Mouse (Mus musculus): ENCODE measurements around the gene Kcnma1. TPM values are rescaled to one million over a fixed set of nuclear protein-coding genes. Genes with fewer than 3 reads are reported as not detected.

Gene Kcnma1
- polyA plus RNA-seq, 1 experiment from 2014 or later: 7.8 TPM

- Histone ChIP-seq H3K9me3 (no peaks in the 10 kb centered on the region), H3K9ac (no peak overlapping the region), H3K27ac (no peak overlapping the region), H3K4me3 (no peak overlapping the region), H3K36me3 (no peaks in the 10 kb centered on the region), H3K27me3 (no peaks in the 10 kb centered on the region), H3K4me1 (no peaks in the 10 kb centered on the region), H3K4me2 (no peak overlapping the region)
- ATAC-seq (ENCODE audit: insufficient number of reproducible peaks, low FRiP score, low TSS enrichment, low read depth): no peak
- WGBS: 79% methylated on average over 4 of the region's 4 CpGs
These were observed 167.6 kb downstream of the Kcnma1 start for GRCm38 (mm10) chr14:23846706-23847105.

- 68% methylated on average over 3 of the region's 3 CpGs for WGBS
- Histone ChIP-seq H3K4me3 (no peak overlapping the region), H3K4me2 (no peak overlapping the region), H3K27me3 (no peaks in the 10 kb centered on the region), H3K36me3 (no peaks in the 10 kb centered on the region), H3K27ac (no peak overlapping the region), H3K9ac (no peak overlapping the region), H3K9me3 (no peaks in the 10 kb centered on the region), H3K4me1 (no peaks in the 10 kb centered on the region)
- ATAC-seq (ENCODE audit: insufficient number of reproducible peaks, low FRiP score, low TSS enrichment, low read depth): no peak
These were observed 172.3 kb downstream of the Kcnma1 start for GRCm38 (mm10) chr14:23842025-23842424.

GRCm38 (mm10) chr14:23839613-23840012, 174.7 kb downstream of the Kcnma1 start:
- H3K36me3 ChIP-seq: no peaks in the 10 kb centered on the region
- H3K4me2 ChIP-seq: no peak overlapping the region
- no peaks in the 10 kb centered on the region for H3K9me3 ChIP-seq
- no peaks in the 10 kb centered on the region for H3K27me3 ChIP-seq
- H3K9ac ChIP-seq: no peak overlapping the region
- H3K4me3 ChIP-seq: no peak overlapping the region
- no peaks in the 10 kb centered on the region for H3K4me1 ChIP-seq
- no peak overlapping the region for H3K27ac ChIP-seq
- ATAC-seq (ENCODE audit: insufficient number of reproducible peaks, low FRiP score, low TSS enrichment, low read depth): no peak
- WGBS: 71% methylated on average over 5 of the region's 5 CpGs

GRCm38 (mm10) chr14:23835387-23836111, 178.7 kb downstream of the Kcnma1 start:
- 44% methylated on average over 10 of the region's 10 CpGs for WGBS
- Histone ChIP-seq H3K9me3 (no peaks in the 10 kb centered on the region), H3K27ac (no peak overlapping the region), H3K36me3 (no peaks in the 10 kb centered on the region), H3K4me2 (no peak overlapping the region), H3K4me1 (no peaks in the 10 kb centered on the region), H3K4me3 (no peak overlapping the region), H3K9ac (no peak overlapping the region), H3K27me3 (no peaks in the 10 kb centered on the region)
- ATAC-seq (ENCODE audit: insufficient number of reproducible peaks, low FRiP score, low TSS enrichment, low read depth): no peak

GRCm38 (mm10) chr14:23831284-23831683, 183.0 kb downstream of the Kcnma1 start:
- no peak overlapping the region for H3K4me3 ChIP-seq
- WGBS: 64% methylated on average over 5 of the region's 5 CpGs
- no peak overlapping the region for H3K4me2 ChIP-seq
- no peak for ATAC-seq (ENCODE audit: insufficient number of reproducible peaks, low FRiP score, low TSS enrichment, low read depth)
- H3K27ac ChIP-seq: no peak overlapping the region
- H3K36me3 ChIP-seq: no peaks in the 10 kb centered on the region
- H3K4me1 ChIP-seq: no peaks in the 10 kb centered on the region
- H3K9ac ChIP-seq: no peak overlapping the region
- no peaks in the 10 kb centered on the region for H3K9me3 ChIP-seq
- H3K27me3 ChIP-seq: no peaks in the 10 kb centered on the region

GRCm38 (mm10) chr14:23830316-23830715, 184.0 kb downstream of the Kcnma1 start:
- no peak for ATAC-seq (ENCODE audit: insufficient number of reproducible peaks, low FRiP score, low TSS enrichment, low read depth)
- Histone ChIP-seq H3K4me3 (no peak overlapping the region), H3K27ac (no peak overlapping the region), H3K9me3 (no peaks in the 10 kb centered on the region), H3K4me1 (no peaks in the 10 kb centered on the region), H3K9ac (no peak overlapping the region), H3K36me3 (no peaks in the 10 kb centered on the region), H3K27me3 (no peaks in the 10 kb centered on the region), H3K4me2 (no peak overlapping the region)
- whole genome bisulfite sequencing: 30% methylated on average over 4 of the region's 4 CpGs

- Histone ChIP-seq H3K27ac (no peak overlapping the region), H3K4me3 (no peak overlapping the region), H3K9me3 (no peaks in the 10 kb centered on the region), H3K36me3 (no peaks in the 10 kb centered on the region), H3K4me1 (no peaks in the 10 kb centered on the region), H3K4me2 (no peak overlapping the region), H3K27me3 (no peaks in the 10 kb centered on the region), H3K9ac (no peak overlapping the region)
- WGBS: 88% methylated on average over 3 of the region's 3 CpGs
- ATAC-seq (ENCODE audit: insufficient number of reproducible peaks, low FRiP score, low TSS enrichment, low read depth): no peak
These were observed 185.5 kb downstream of the Kcnma1 start for GRCm38 (mm10) chr14:23828711-23829320.

- Histone ChIP-seq H3K4me3 (no peak overlapping the region), H3K9me3 (no peaks in the 10 kb centered on the region), H3K27me3 (no peaks in the 10 kb centered on the region), H3K4me1 (no peaks in the 10 kb centered on the region), H3K27ac (no peak overlapping the region), H3K4me2 (no peak overlapping the region), H3K36me3 (no peaks in the 10 kb centered on the region), H3K9ac (no peak overlapping the region)
- ATAC-seq (ENCODE audit: insufficient number of reproducible peaks, low FRiP score, low TSS enrichment, low read depth): no peak
- WGBS: 68% methylated on average over 2 of the region's 2 CpGs
These were observed 189.4 kb downstream of the Kcnma1 start for GRCm38 (mm10) chr14:23824937-23825336.

- Histone ChIP-seq H3K4me3 (no peak overlapping the region), H3K4me2 (no peak overlapping the region), H3K4me1 (no peaks in the 10 kb centered on the region), H3K9ac (no peak overlapping the region), H3K36me3 (no peaks in the 10 kb centered on the region), H3K27me3 (no peaks in the 10 kb centered on the region), H3K27ac (no peak overlapping the region), H3K9me3 (no peaks in the 10 kb centered on the region)
- ATAC-seq (ENCODE audit: insufficient number of reproducible peaks, low FRiP score, low TSS enrichment, low read depth): no peak
- WGBS: 57% methylated on average over 4 of the region's 4 CpGs
These were observed 190.0 kb downstream of the Kcnma1 start for GRCm38 (mm10) chr14:23824267-23824666.

- Histone ChIP-seq H3K4me1 (no peaks in the 10 kb centered on the region), H3K4me3 (no peak overlapping the region), H3K27ac (no peak overlapping the region), H3K36me3 (no peaks in the 10 kb centered on the region), H3K9ac (no peak overlapping the region), H3K9me3 (no peaks in the 10 kb centered on the region), H3K4me2 (no peak overlapping the region), H3K27me3 (no peaks in the 10 kb centered on the region)
- ATAC-seq (ENCODE audit: insufficient number of reproducible peaks, low FRiP score, low TSS enrichment, low read depth): no peak
- WGBS: 92% methylated on average over 3 of the region's 3 CpGs
These were observed 196.7 kb downstream of the Kcnma1 start for GRCm38 (mm10) chr14:23817585-23817984.

GRCm38 (mm10) chr14:23810081-23810480, 204.2 kb downstream of the Kcnma1 start:
- H3K36me3 ChIP-seq: no peaks in the 10 kb centered on the region
- H3K4me1 ChIP-seq: peaks cover 4% of the 10 kb centered on the region; the same call in 1 of the 2 replicates
- H3K4me2 ChIP-seq: no peak overlapping the region
- no peaks in the 10 kb centered on the region for H3K27me3 ChIP-seq
- no peak for ATAC-seq (ENCODE audit: insufficient number of reproducible peaks, low FRiP score, low TSS enrichment, low read depth)
- no peaks in the 10 kb centered on the region for H3K9me3 ChIP-seq
- H3K27ac ChIP-seq: no peak overlapping the region
- H3K9ac ChIP-seq: no peak overlapping the region
- 54% methylated on average over 1 of the region's 1 CpGs for WGBS
- H3K4me3 ChIP-seq: no peak overlapping the region

- 22% methylated on average over 1 of the region's 1 CpGs for WGBS
These were observed 205.2 kb downstream of the Kcnma1 start for GRCm38 (mm10) chr14:23809124-23809523.

More at GRCm38 (mm10) chr14:23809124-23809523, 205.2 kb downstream of the Kcnma1 start:
- Histone ChIP-seq H3K9me3 (no peaks in the 10 kb centered on the region), H3K9ac (no peak overlapping the region), H3K4me1 (peaks cover 4% of the 10 kb centered on the region; the same call in 1 of the 2 replicates), H3K36me3 (no peaks in the 10 kb centered on the region), H3K27me3 (no peaks in the 10 kb centered on the region), H3K27ac (no peak overlapping the region), H3K4me2 (no peak overlapping the region), H3K4me3 (no peak overlapping the region)
- ATAC-seq (ENCODE audit: insufficient number of reproducible peaks, low FRiP score, low TSS enrichment, low read depth): no peak
